Mouse (Mus musculus): Measurements from ENCODE around the gene Matn4.
"Not testable (repeated sequence)": the region's sequence is repeated elsewhere in the genome, so short reads cannot be mapped to it uniquely, and the experiment has no call there.

GRCm38 (mm10) chr2:164343732-164344131, 61.2 kb downstream of the Matn4 start:
- TF ChIP-seq POLR2A (IDR thresholded peaks at IDR 0.05; ENCODE audit: low read depth, low read length); CTCF (IDR thresholded peaks at IDR 0.05; ENCODE audit: extremely low read depth, insufficient read depth, insufficient read length, insufficient replicate concordance): not testable (repeated sequence)
